Mouse (Mus musculus) embryonic fibroblast, embryonic 13.5 days (primary cell): Measurements from ENCODE around the gene Rbfox3.

Experiments used
- CTCF ChIP-seq: IDR thresholded peaks from 2 replicates; pipeline ENCODE4 v1.5.1; 2011; ENCODE audit warnings: mild to moderate bottlenecking, control low read depth, low read length, moderate library complexity, borderline replicate concordance; ENCODE audit not compliant: insufficient read depth
- POLR2A ChIP-seq: IDR thresholded peaks from 2 replicates; pipeline ENCODE4 v1.6.1; 2011; ENCODE audit warnings: low read depth, mild to moderate bottlenecking, control low read depth, low read length, moderate library complexity

- TF ChIP-seq CTCF = no peak
- TF ChIP-seq POLR2A = no peak
Measured at GRCm38 (mm10) chr11:118712761-118713160, 198.6 kb downstream of the Rbfox3 start.
